9 mouse cellular contexts compared by ENCODE assay signal in genomic region chr6:93065917-93066552, GRCm38 (mm10).
DNase-seq lines count a peak whose midpoint lies in the region; ATAC-seq lines count a peak whose summit lies in the region.
"Had no signal": no experiment of that assay in that cellular context is flagged by ENCODE, and none has a peak within 500 bp of the region (broad histone marks: within the 10 kb centered on the region; RNA-seq: fewer than 3 reads in every experiment).

No protein-coding gene starts in this region.

- H3K4me3 ChIP-seq in embryonic facial prominence, embryonic 11.5 days (ENCODE audit: low read depth, low read length) = no peak overlapping the region
- H3K4me3 ChIP-seq in heart, embryonic 13.5 days = peak overlapping the region; percentile 6; the same call in 1 of the 2 replicates
- H3K4me3 ChIP-seq in kidney, embryonic 15.5 days (replicated peaks) = peak overlapping the region; percentile 20
- H3K4me3 ChIP-seq in lung, embryonic 16.5 days (ENCODE audit: low read length) = no peak overlapping the region
- H3K4me3 ChIP-seq: megakaryocyte, embryonic 14.5 days had no signal

- ATAC-seq in embryonic facial prominence, embryonic 11.5 days (replicated peaks; ENCODE audit: insufficient number of reproducible peaks, low FRiP score, low TSS enrichment, low read depth) = no peak
- no peak for ATAC-seq in heart, embryonic 13.5 days (ENCODE audit: extremely low read depth, insufficient number of reproducible peaks, low FRiP score, low TSS enrichment)
- peak; percentile 45 for ATAC-seq in kidney, embryonic 15.5 days (replicated peaks; ENCODE audit: low FRiP score)
- peak; percentile 69 for ATAC-seq in lung, embryonic 16.5 days (ENCODE audit: low read depth)

- no peaks in the 10 kb centered on the region for H3K9me3 ChIP-seq in embryonic facial prominence, embryonic 11.5 days (replicated peaks; ENCODE audit: control insufficient read depth, low read length)
- H3K9me3 ChIP-seq in heart, embryonic 13.5 days = no peaks in the 10 kb centered on the region
- H3K9me3 ChIP-seq in kidney, embryonic 15.5 days (replicated peaks) = no peaks in the 10 kb centered on the region
- H3K9me3 ChIP-seq in lung, embryonic 16.5 days (ENCODE audit: control insufficient read depth, low read length) = no peaks in the 10 kb centered on the region

- H3K4me1 ChIP-seq in embryonic facial prominence, embryonic 11.5 days (ENCODE audit: control insufficient read depth, insufficient read depth, low read length) = no peaks in the 10 kb centered on the region
- peaks cover 24% of the 10 kb centered on the region for H3K4me1 ChIP-seq in heart, embryonic 13.5 days
- H3K4me1 ChIP-seq in kidney, embryonic 15.5 days = peaks cover 37% of the 10 kb centered on the region
- peaks cover 26% of the 10 kb centered on the region for H3K4me1 ChIP-seq in lung, embryonic 16.5 days (replicated peaks; ENCODE audit: control insufficient read depth, insufficient read depth, low read length)
- H3K4me1 ChIP-seq: megakaryocyte, embryonic 14.5 days had no signal

- peak overlapping the region; percentile 19; the same call in 1 of the 2 replicates for H3K4me2 ChIP-seq in embryonic facial prominence, embryonic 11.5 days (ENCODE audit: low read depth, low read length)
- H3K4me2 ChIP-seq in heart, embryonic 13.5 days = peak overlapping the region; percentile 52
- H3K4me2 ChIP-seq in kidney, embryonic 15.5 days = peak overlapping the region; percentile 54
- 0 out of 2 replicates have a peak overlapping the region, but pooled peaks have one; percentile 9 for H3K4me2 ChIP-seq in lung, embryonic 16.5 days (ENCODE audit: low read depth, low read length)

- H3K9ac ChIP-seq in embryonic facial prominence, embryonic 11.5 days (replicated peaks; ENCODE audit: low read length) = peak overlapping the region; percentile 34; the same call in 1 of the 2 replicates
- no peak overlapping the region for H3K9ac ChIP-seq in heart, embryonic 13.5 days
- H3K9ac ChIP-seq in kidney, embryonic 15.5 days = peak overlapping the region; percentile 19; the same call in 1 of the 2 replicates
- H3K9ac ChIP-seq in lung, embryonic 16.5 days (ENCODE audit: low read length) = no peak overlapping the region

- H3K27me3 ChIP-seq in embryonic facial prominence, embryonic 11.5 days (ENCODE audit: control insufficient read depth, insufficient read depth, low read length) = no peaks in the 10 kb centered on the region
- H3K27me3 ChIP-seq in heart, embryonic 13.5 days (replicated peaks) = no peaks in the 10 kb centered on the region
- no peaks in the 10 kb centered on the region for H3K27me3 ChIP-seq in kidney, embryonic 15.5 days
- no peaks in the 10 kb centered on the region for H3K27me3 ChIP-seq in lung, embryonic 16.5 days (ENCODE audit: control insufficient read depth, insufficient read depth, low read depth, low read length)
- H3K27me3 ChIP-seq: megakaryocyte, embryonic 14.5 days had no signal

- WGBS in embryonic facial prominence, embryonic 11.5 days = 37% methylated on average over 12 of the region's 12 CpGs
- WGBS in heart, embryonic 13.5 days = 45% methylated on average over 12 of the region's 12 CpGs
- WGBS in kidney, embryonic 15.5 days = 14% methylated on average over 12 of the region's 12 CpGs
- WGBS in lung, embryonic 16.5 days = 41% methylated on average over 12 of the region's 12 CpGs

- H3K36me3 ChIP-seq in embryonic facial prominence, embryonic 11.5 days (replicated peaks; ENCODE audit: control insufficient read depth, insufficient read depth, low read depth, low read length) = no peaks in the 10 kb centered on the region
- H3K36me3 ChIP-seq in heart, embryonic 13.5 days = no peaks in the 10 kb centered on the region
- H3K36me3 ChIP-seq in kidney, embryonic 15.5 days = no peaks in the 10 kb centered on the region
- H3K36me3 ChIP-seq in lung, embryonic 16.5 days (ENCODE audit: control insufficient read depth, insufficient read depth, low read length) = no peaks in the 10 kb centered on the region

- DNase-seq in right cerebral cortex, adult 18-20 months = peak; percentile 7
- no peak for DNase-seq in right cerebral cortex, postnatal 14 days
- peak; percentile 46 for DNase-seq in embryonic facial prominence, embryonic 11.5 days (ENCODE audit: low spot score)
- no peak for DNase-seq in retina, embryonic 14.5 days (ENCODE audit: low spot score)
- DNase-seq in frontal cortex, postnatal 25 days (ENCODE audit: low spot score in 2 of 2) = no peak

- peak overlapping the region; percentile 25 for H3K27ac ChIP-seq in embryonic facial prominence, embryonic 11.5 days (replicated peaks; ENCODE audit: low read depth, low read length)
- peak overlapping the region; percentile 37 for H3K27ac ChIP-seq in heart, embryonic 13.5 days (replicated peaks)
- peak overlapping the region; percentile 92 for H3K27ac ChIP-seq in kidney, embryonic 15.5 days
- H3K27ac ChIP-seq in lung, embryonic 16.5 days (ENCODE audit: low read length) = peak overlapping the region; percentile 90

Comparison
In these comparisons a context has a peak if more than half of its experiments do, and no peak if none do; other contexts are left out.
1. DNase-seq: peak in right cerebral cortex, adult 18-20 months (single experiment) and embryonic facial prominence, embryonic 11.5 days (single experiment); none in right cerebral cortex, postnatal 14 days (single experiment), retina, embryonic 14.5 days (single experiment) and frontal cortex, postnatal 25 days (0 of 2).
2. ATAC-seq: peak in kidney, embryonic 15.5 days (single experiment) and lung, embryonic 16.5 days (single experiment); none in embryonic facial prominence, embryonic 11.5 days (single experiment) and heart, embryonic 13.5 days (single experiment).
3. H3K27ac ChIP-seq: peak in every context shown above with its lines; median percentile 92 in kidney, embryonic 15.5 days; 90 in lung, embryonic 16.5 days; 37 in heart, embryonic 13.5 days; 25 in embryonic facial prominence, embryonic 11.5 days.
4. H3K4me3 ChIP-seq: peak in heart, embryonic 13.5 days (single experiment) and kidney, embryonic 15.5 days (single experiment); none in embryonic facial prominence, embryonic 11.5 days (single experiment) and lung, embryonic 16.5 days (single experiment).
5. H3K9ac ChIP-seq: peak in embryonic facial prominence, embryonic 11.5 days (single experiment) and kidney, embryonic 15.5 days (single experiment); none in heart, embryonic 13.5 days (single experiment) and lung, embryonic 16.5 days (single experiment).
6. Peak in every context shown above with its lines, with median percentiles within 50 percentile points of each other: H3K4me2 ChIP-seq.